Mouse (Mus musculus): ENCODE data around the gene Gm10273. TPM values are rescaled to one million over a fixed set of nuclear protein-coding genes. Genes with fewer than 3 reads are reported as not detected.

Gene Gm10273
- total and polyA plus RNA-seq, 3 experiments: 19.6 to 220 (median 29.6) TPM

GRCm38 (mm10) chr10:59419516-59419915 lies 24.1 kb downstream of the Gm10273 start:
- H3K27me3 ChIP-seq (replicated peaks): no peaks in the 10 kb centered on the region
- no peak for DNase-seq (ENCODE audit: extremely low read depth)
- in situ Hi-C loops (cut with MboI; ENCODE audit: low pct_ligation_motif_present, low pct_unique_long_range_greater_than_20kb, low sequenced_read_pairs): no loop called here
- no peak overlapping the region for H3K27ac ChIP-seq (ENCODE audit: insufficient read depth, low read depth)
- H3K79me2 ChIP-seq (replicated peaks; ENCODE audit: control insufficient read depth, extremely low read depth, insufficient read depth, poor library complexity, severe bottlenecking): no peaks in the 10 kb centered on the region
- no peak overlapping the region for H3K4me3 ChIP-seq (replicated peaks in 1 of 3; ENCODE audit: low read depth in 2 of 3, low read length in 2 of 3, poor library complexity in 1 of 3)
- dilution Hi-C loops (cut with MboI; ENCODE audit: extremely low pct_ligation_motif_present, extremely low pct_unique_long_range_greater_than_20kb, low sequenced_read_pairs): no loop called here
- no peaks in the 10 kb centered on the region for H3K9me3 ChIP-seq (replicated peaks; ENCODE audit: low read length)
- H3K36me3 ChIP-seq (replicated peaks in 1 of 2; ENCODE audit: control insufficient read depth in 1 of 2, insufficient read depth in 1 of 2, low read length in 1 of 2): peaks cover 0 to 10% of the 10 kb centered on the region in 2 experiments
- H3K9ac ChIP-seq (ENCODE audit: insufficient read depth, low read depth): no peak overlapping the region
- H3K4me1 ChIP-seq (ENCODE audit: control insufficient read depth in 1 of 2, insufficient read depth in 2 of 2): no peaks in the 10 kb centered on the region
- H3K4me2 ChIP-seq (ENCODE audit: insufficient read depth, low read depth, poor library complexity, severe bottlenecking): no peak overlapping the region
- no peak for TF ChIP-seq MXI1 (IDR thresholded peaks at IDR 0.05; ENCODE audit: low read depth, low read length)
- no peak for TF ChIP-seq MYC (IDR thresholded peaks at IDR 0.05; ENCODE audit: low read depth, low read length)
- TF ChIP-seq SMC3 (IDR thresholded peaks at IDR 0.05; ENCODE audit: low read depth, low read length): no peak
- TF ChIP-seq ZC3H11A (IDR thresholded peaks at IDR 0.05; ENCODE audit: low read depth, low read length): no peak
- no peak for TF ChIP-seq ZKSCAN1 (IDR thresholded peaks at IDR 0.05; ENCODE audit: borderline replicate concordance, low read depth, low read length)
- no peak for TF ChIP-seq MAFK (IDR thresholded peaks at IDR 0.05; ENCODE audit: insufficient replicate concordance, low read length)
- TF ChIP-seq GABPA (IDR thresholded peaks at IDR 0.05; ENCODE audit: insufficient replicate concordance, low read depth, low read length): no peak
- no peak for TF ChIP-seq NRF1 (IDR thresholded peaks at IDR 0.05; ENCODE audit: low read depth, low read length)
- TF ChIP-seq MAX (IDR thresholded peaks at IDR 0.05; ENCODE audit: low read length): no peak
- TF ChIP-seq PAX5 (IDR thresholded peaks at IDR 0.05; ENCODE audit: low read length): no peak
- no peak for TF ChIP-seq ZNF384 (IDR thresholded peaks at IDR 0.05; ENCODE audit: low read depth, low read length)
- no peak for TF ChIP-seq TCF12 (IDR thresholded peaks at IDR 0.05; ENCODE audit: low read depth, low read length)
- TF ChIP-seq RCOR1 (conservative IDR thresholded peaks at IDR 0.05; ENCODE audit: low read depth, low read length): no peak
- no peak for TF ChIP-seq ETS1 (conservative IDR thresholded peaks at IDR 0.05; ENCODE audit: low read depth, low read length)
- TF ChIP-seq CHD1 (IDR thresholded peaks at IDR 0.05; ENCODE audit: low read depth, low read length): no peak
- TF ChIP-seq JUN (IDR thresholded peaks at IDR 0.05; ENCODE audit: insufficient read depth, low read depth, low read length): no peak
- no peak for TF ChIP-seq USF1 (IDR thresholded peaks at IDR 0.05; ENCODE audit: low read depth, low read length)
- TF ChIP-seq E2F4 (IDR thresholded peaks at IDR 0.05; ENCODE audit: insufficient replicate concordance, low read depth, low read length): no peak

GRCm38 (mm10) chr10:59424453-59424852 lies 29.0 kb downstream of the Gm10273 start:
- TF ChIP-seq CHD1 (IDR thresholded peaks at IDR 0.05; ENCODE audit: low read depth, low read length) (no peak), IRF4 (IDR thresholded peaks at IDR 0.05; ENCODE audit: low read depth, low read length) (no peak), RAD21 (IDR thresholded peaks at IDR 0.05; ENCODE audit: low read depth, low read length) (no peak), E2F4 (IDR thresholded peaks at IDR 0.05; ENCODE audit: insufficient replicate concordance, low read depth, low read length) (no peak), SIN3A (IDR thresholded peaks at IDR 0.05; ENCODE audit: low read length) (no peak), JUND (conservative IDR thresholded peaks at IDR 0.05; ENCODE audit: low read depth, low read length) (no peak), SMC3 (IDR thresholded peaks at IDR 0.05; ENCODE audit: low read depth, low read length) (no peak), HCFC1 (IDR thresholded peaks at IDR 0.05; ENCODE audit: low read depth, low read length) (no peak), POLR2AphosphoS2 (IDR thresholded peaks at IDR 0.05; ENCODE audit: low read depth, low read length) (no peak), MAZ (IDR thresholded peaks at IDR 0.05; ENCODE audit: low read depth, low read length) (no peak), NRF1 (IDR thresholded peaks at IDR 0.05; ENCODE audit: low read depth, low read length) (no peak), MEF2A (IDR thresholded peaks at IDR 0.05; ENCODE audit: borderline replicate concordance, low read depth, low read length) (no peak), TBP (conservative IDR thresholded peaks at IDR 0.05; ENCODE audit: low read depth, low read length) (no peak), ZKSCAN1 (IDR thresholded peaks at IDR 0.05; ENCODE audit: borderline replicate concordance, low read depth, low read length) (no peak), MYC (IDR thresholded peaks at IDR 0.05; ENCODE audit: low read depth, low read length) (no peak), UBTF (IDR thresholded peaks at IDR 0.05; ENCODE audit: low read depth, low read length) (no peak), NELFE (IDR thresholded peaks at IDR 0.05; ENCODE audit: low read depth, low read length) (no peak), RCOR1 (conservative IDR thresholded peaks at IDR 0.05; ENCODE audit: low read depth, low read length) (no peak)
- Histone ChIP-seq H3K9ac (ENCODE audit: insufficient read depth, low read depth) (no peak overlapping the region), H3K27ac (ENCODE audit: insufficient read depth, low read depth) (no peak overlapping the region), H3K27me3 (replicated peaks) (no peaks in the 10 kb centered on the region), H3K4me3 (replicated peaks in 1 of 3; ENCODE audit: low read depth in 2 of 3, low read length in 2 of 3, poor library complexity in 1 of 3) (no peak overlapping the region), H3K9me3 (replicated peaks; ENCODE audit: low read length) (no peaks in the 10 kb centered on the region), H3K4me1 (ENCODE audit: control insufficient read depth in 1 of 2, insufficient read depth in 2 of 2) (peaks cover 0 to 5% of the 10 kb centered on the region in 2 experiments; a peak in 1 of 4 replicates), H3K79me2 (replicated peaks; ENCODE audit: control insufficient read depth, extremely low read depth, insufficient read depth, poor library complexity, severe bottlenecking) (no peaks in the 10 kb centered on the region), H3K36me3 (replicated peaks in 1 of 2; ENCODE audit: control insufficient read depth in 1 of 2, insufficient read depth in 1 of 2, low read length in 1 of 2) (peaks cover 0 to 24% of the 10 kb centered on the region in 2 experiments), H3K4me2 (ENCODE audit: insufficient read depth, low read depth, poor library complexity, severe bottlenecking) (no peak overlapping the region)
- in situ Hi-C loops (cut with MboI; ENCODE audit: low pct_ligation_motif_present, low pct_unique_long_range_greater_than_20kb, low sequenced_read_pairs): no loop called here
- dilution Hi-C loops (cut with MboI; ENCODE audit: extremely low pct_ligation_motif_present, extremely low pct_unique_long_range_greater_than_20kb, low sequenced_read_pairs): no loop called here
- DNase-seq (ENCODE audit: extremely low read depth): no peak

Measured in CH12.LX (cell line).